Mouse (Mus musculus) bone marrow, adult 2 months (tissue): ENCODE results near the gene Gdpd5. TPM values are rescaled to one million over a fixed set of nuclear protein-coding genes. Genes with fewer than 3 reads are reported as not detected.
A peak's percentile ranks its signal among the peaks of the same experiment; 100 is the strongest.

Source experiments
- H3K27ac ChIP-seq: fragments of 200-500 bp; 2 replicates; pipeline ENCODE4 v1.5.1; 2012; ENCODE audit warnings: low read depth, mild to moderate bottlenecking, control low read depth, inconsistent platforms, low read length; ENCODE audit not compliant: control insufficient read depth, poor library complexity, insufficient read depth
- H3K4me1 ChIP-seq: fragments of 200-500 bp; 2 replicates; pipeline ENCODE4 v1.6.1; 2011; ENCODE audit warnings: low read length; ENCODE audit not compliant: control insufficient read depth, insufficient read depth
- H3K4me3 ChIP-seq: fragments of 200-500 bp; replicated peaks from 2 replicates; pipeline ENCODE3; 2011; ENCODE audit warnings: mild to moderate bottlenecking, low read depth, low read length, control low read depth; ENCODE audit not compliant: control insufficient read depth
- CTCF ChIP-seq: fragments of 200-500 bp; IDR thresholded peaks from 2 replicates; pipeline ENCODE4 v1.5.1; 2011; ENCODE audit warnings: low read length, control low read depth; ENCODE audit not compliant: control insufficient read depth, insufficient read depth
- POLR2A ChIP-seq: fragments of 200-500 bp; IDR thresholded peaks from 2 replicates; pipeline ENCODE4 v1.6.1; 2011; ENCODE audit warnings: low read depth, mild to moderate bottlenecking, control low read depth, low read length, borderline replicate concordance; ENCODE audit not compliant: control insufficient read depth
- WGBS: fragments of 180-500 bp; shearing (Covaris S2); methylation state at CpG from one replicate; pipeline ENCODE4 v1.1.7; 2018; 5-methylcytosine and 5-hydroxymethylcytosine counted together
- polyA plus RNA-seq: library from polyadenylated mRNA; stranded (reverse); fragments of >200 nt; gene quantifications from 2 replicates; pipeline ENCODE4 v1.2.4, GENCODE M21; 2011; ENCODE audit warnings: low replicate concordance; ENCODE audit not compliant: missing spikeins, insufficient read depth, insufficient read length

Gdpd5 gene
- polyA plus RNA-seq, 1 experiment = 1.5 TPM

DNA sequence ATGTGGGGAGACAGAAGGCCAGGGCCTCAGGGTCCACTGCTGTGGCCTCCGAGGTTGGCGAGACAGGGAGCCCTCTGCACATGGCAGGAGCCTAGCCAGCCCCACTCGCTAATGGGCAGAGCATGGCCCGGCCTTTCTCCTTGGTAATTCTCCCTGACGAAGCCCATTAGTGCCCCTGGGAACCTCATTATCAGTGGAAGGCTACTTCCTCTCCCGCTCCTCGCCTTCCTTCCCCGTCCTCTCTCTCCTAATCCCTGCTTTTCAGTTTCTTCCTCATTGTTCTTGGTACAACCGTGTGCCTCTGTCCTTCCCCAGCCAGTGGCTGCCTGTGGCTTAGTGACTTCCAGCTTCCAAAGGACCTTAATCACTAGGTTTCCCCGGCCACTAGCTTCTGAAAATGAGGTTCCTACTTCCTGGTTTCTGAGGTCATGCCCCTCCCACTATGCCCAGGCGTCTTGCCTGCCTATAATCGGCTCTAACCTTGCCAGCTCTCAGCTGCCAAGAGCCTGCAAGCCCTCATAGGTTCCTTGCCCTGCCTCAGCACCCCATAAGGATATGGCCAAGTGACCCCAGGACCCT is 53.5 kb downstream of the Gdpd5 start:
- Histone ChIP-seq H3K27ac (no peak overlapping the region), H3K4me3 (peak overlapping the region; percentile 47), H3K4me1 (peaks cover 1% of the 10 kb centered on the region)
- TF ChIP-seq CTCF = no peak
- no peak for TF ChIP-seq POLR2A
- WGBS = 25% methylated on average over 12 of the region's 12 CpGs

DNA sequence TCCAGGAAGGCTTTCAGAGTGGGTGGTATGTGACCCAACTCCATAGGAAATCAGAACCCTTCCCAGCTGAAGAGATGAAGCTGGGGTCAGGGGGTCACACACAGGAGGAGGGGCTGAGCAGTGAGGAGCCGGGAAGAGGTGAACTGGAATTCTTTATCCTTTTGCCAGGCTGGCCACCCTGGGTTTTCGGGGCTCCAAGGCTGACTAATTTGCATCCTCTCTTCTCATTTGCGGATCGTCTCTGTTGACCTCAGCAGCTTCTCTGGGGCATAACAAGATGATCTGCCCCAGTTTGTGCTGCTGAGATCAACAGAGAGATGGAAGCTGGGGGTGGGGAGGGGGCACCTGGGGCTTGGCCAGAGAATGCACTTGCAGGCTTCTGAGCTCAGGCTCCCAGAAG is 55.3 kb downstream of the Gdpd5 start:
- H3K27ac ChIP-seq = no peak overlapping the region
- TF ChIP-seq CTCF = no peak
- no peak for TF ChIP-seq POLR2A
- peaks cover 1% of the 10 kb centered on the region for H3K4me1 ChIP-seq
- no peak overlapping the region for H3K4me3 ChIP-seq
- WGBS = 78% methylated on average over 4 of the region's 4 CpGs

DNA sequence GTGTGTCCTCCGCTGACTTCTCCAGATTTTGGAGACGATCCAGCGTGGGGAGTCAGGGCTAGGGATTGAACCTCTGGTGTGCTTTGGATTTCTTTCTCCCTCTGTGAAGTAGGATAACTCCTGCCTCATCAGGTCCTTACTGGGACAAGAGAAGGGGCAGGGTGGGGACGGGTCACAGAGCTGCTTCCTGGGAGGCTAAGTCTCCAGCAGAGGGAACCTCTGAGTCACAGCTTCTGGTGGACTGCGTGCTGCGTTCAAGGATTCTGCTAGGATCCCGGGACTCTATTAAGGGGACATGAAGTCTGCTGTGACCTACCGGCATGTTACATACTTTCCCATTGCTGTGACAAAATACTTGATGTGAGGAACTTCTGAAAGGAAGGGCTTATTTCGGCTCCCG is 57.7 kb downstream of the Gdpd5 start:
- TF ChIP-seq CTCF (no peak), POLR2A (no peak)
- Histone ChIP-seq H3K4me3 (no peak overlapping the region), H3K27ac (no peak overlapping the region), H3K4me1 (peaks cover 1% of the 10 kb centered on the region)
- WGBS = 76% methylated on average over 10 of the region's 10 CpGs

DNA sequence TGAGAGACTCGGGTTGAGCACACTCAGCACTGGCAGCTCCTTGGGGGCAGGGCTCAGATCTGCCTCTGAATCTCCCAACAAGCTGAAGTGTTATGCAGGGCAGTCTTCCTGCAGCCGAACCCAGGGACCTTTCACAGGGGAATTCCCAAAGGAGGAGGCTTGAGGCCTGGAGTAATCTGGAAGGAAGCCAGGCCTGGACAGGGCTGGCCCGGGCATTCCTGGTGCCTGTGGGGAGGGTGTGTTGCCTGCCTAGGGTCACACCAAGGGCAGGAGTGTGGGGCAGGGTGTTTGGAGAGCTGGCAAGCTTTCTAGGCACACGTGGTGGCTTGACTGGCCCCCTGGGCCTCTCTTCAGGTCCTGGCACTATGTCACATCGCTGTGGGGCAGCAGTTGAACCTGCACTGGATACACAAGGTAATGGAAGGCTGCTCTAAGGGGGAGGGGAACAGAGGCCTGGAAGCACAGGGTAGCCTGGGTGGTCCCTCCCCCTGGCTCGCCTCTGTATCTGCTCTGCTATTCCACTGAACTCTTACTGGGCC is 60.4 kb downstream of the Gdpd5 start:
- no peak overlapping the region for H3K4me3 ChIP-seq
- H3K4me1 ChIP-seq = no peaks in the 10 kb centered on the region
- no peak overlapping the region for H3K27ac ChIP-seq
- TF ChIP-seq POLR2A (no peak), CTCF (no peak)
- 70% methylated on average over 6 of the region's 6 CpGs for WGBS

DNA sequence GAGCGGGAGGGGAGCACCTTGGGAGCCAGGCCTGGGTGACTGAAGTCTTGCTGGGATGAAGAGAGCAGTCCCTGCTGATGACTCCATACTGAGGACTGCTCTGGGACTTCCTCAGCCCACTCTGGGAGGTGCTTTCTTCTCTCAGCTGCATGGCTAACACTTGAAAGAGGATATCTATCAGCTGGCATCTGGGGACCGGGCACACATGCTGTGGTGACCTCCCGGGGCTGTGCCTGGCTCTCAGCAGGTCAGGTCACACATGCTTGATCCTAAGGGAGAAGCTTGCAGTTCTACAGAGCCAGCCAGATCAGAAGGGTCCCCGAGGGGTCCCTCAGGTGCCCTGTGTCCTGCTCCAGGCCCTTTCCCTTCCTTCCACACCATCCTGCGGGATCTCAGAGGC is 62.0 kb downstream of the Gdpd5 start:
- no peak overlapping the region for H3K4me3 ChIP-seq
- H3K4me1 ChIP-seq = no peaks in the 10 kb centered on the region
- TF ChIP-seq POLR2A (no peak), CTCF (no peak)
- no peak overlapping the region for H3K27ac ChIP-seq
- 79% methylated on average over 5 of the region's 5 CpGs for WGBS

DNA sequence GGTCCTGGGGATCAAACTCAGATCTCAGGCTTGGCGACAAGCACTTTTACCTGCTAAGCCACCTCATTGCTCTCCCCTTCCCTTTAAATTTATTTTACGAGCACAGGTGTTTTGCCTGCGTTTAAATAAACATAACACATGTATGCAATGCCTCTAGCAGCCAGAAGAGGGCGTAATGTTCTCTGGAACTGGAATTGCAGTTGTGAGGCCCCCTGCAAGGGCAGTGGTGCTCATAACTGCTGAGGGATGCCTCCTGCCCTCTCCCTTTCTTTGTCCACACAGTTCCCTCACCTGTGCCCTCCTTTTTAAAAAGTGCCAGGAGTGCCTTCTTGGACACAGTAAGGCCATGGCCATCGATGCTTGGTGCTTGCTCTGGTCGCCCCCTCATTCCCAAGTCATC is 62.8 kb downstream of the Gdpd5 start:
- H3K4me1 ChIP-seq = no peaks in the 10 kb centered on the region; the same call in 1 of the 2 replicates
- H3K4me3 ChIP-seq = no peak overlapping the region
- 68% methylated on average over 6 of the region's 6 CpGs for WGBS
- no peak overlapping the region for H3K27ac ChIP-seq
- TF ChIP-seq CTCF (peak; percentile 32; the same call in 1 of the 2 replicates), POLR2A (no peak)

DNA sequence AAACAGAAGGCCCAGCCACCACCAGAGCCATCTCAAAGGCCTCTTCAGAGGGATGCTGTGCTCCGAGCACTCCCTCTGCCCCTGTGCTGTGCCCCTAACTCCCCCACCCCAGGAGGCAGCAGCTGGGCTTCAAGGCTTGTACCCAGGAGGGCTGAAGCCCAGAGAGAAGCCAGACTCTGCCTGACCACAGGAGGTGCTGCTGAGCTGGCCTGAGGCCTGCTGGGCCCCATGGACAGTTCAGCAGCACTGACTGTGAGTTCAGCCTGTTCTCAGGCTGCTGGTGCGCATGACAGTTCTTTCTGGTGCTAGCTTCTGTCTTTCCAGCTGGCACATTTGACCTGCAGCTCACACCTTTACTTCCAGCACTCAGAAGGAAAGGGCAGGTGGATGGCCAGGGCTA is 64.6 kb downstream of the Gdpd5 start:
- no peaks in the 10 kb centered on the region; the same call in 1 of the 2 replicates for H3K4me1 ChIP-seq
- H3K27ac ChIP-seq = no peak overlapping the region
- H3K4me3 ChIP-seq = no peak overlapping the region
- TF ChIP-seq CTCF = peak; percentile 19; the same call in 1 of the 2 replicates
- no peak for TF ChIP-seq POLR2A
- 83% methylated on average over 2 of the region's 2 CpGs for WGBS

DNA sequence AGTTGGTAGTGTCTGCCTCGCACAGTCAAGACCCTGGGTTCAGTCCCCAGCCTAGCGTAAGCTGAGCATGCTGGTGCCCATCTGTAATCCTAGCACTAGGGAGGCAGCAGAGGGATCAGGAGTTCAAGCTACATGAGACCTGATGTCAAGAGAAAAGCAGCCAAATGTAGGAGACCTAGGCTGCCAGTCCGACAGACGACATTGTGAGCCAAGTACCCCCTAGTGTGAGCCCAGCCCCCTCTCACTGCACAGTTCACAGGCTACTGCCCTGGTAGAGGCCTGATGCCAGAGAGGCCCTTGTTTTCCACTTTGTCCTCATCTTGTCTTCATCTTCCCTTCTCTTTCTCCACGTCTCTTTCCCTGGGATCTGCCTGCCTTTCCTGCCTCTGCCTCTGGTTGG is 66.1 kb downstream of the Gdpd5 start:
- Histone ChIP-seq H3K4me1 (no peaks in the 10 kb centered on the region; the same call in 1 of the 2 replicates), H3K4me3 (no peak overlapping the region), H3K27ac (no peak overlapping the region)
- 78% methylated on average over 5 of the region's 5 CpGs for WGBS
- TF ChIP-seq POLR2A = no peak
- no peak for TF ChIP-seq CTCF
